Mouse (Mus musculus) right cerebral cortex, postnatal 14 days (tissue): Measurements from ENCODE around the gene H2-M9.

Experiments used
- DNase-seq: peaks from one replicate; pipeline ENCODE4 v3.0.0; 2022

Gene H2-M9

GRCm38 (mm10) chr17:36642566-36642965 lies at the start of gene H2-M9:
Gene H2-M9 (minus strand): TSS chr17:36642666.
- DNase-seq: no peak

- no peak for DNase-seq
These were observed 29.7 kb upstream of the H2-M9 start, which contains the start of gene H2-M1 for GRCm38 (mm10) chr17:36672119-36672518. Gene H2-M1 (minus strand): TSS chr17:36672219.
